Mouse (Mus musculus) brain, embryonic 14.5 days (tissue): ENCODE results near the gene Cntn5.

Source experiments
- CTCF ChIP-seq: fragments of 200-500 bp; IDR thresholded peaks from 2 replicates; pipeline ENCODE4 v1.5.1; 2012; ENCODE audit warnings: inconsistent platforms, mild to moderate bottlenecking, moderate library complexity, borderline replicate concordance; ENCODE audit not compliant: insufficient read depth, insufficient read length; ENCODE audit errors: extremely low read depth
- POLR2A ChIP-seq: fragments of 200-500 bp; IDR thresholded peaks from 2 replicates; pipeline ENCODE4 v1.6.1; 2012; ENCODE audit warnings: mild to moderate bottlenecking, inconsistent platforms, borderline replicate concordance; ENCODE audit not compliant: poor library complexity, insufficient read depth, insufficient read length, severe bottlenecking; ENCODE audit errors: extremely low read depth

DNA sequence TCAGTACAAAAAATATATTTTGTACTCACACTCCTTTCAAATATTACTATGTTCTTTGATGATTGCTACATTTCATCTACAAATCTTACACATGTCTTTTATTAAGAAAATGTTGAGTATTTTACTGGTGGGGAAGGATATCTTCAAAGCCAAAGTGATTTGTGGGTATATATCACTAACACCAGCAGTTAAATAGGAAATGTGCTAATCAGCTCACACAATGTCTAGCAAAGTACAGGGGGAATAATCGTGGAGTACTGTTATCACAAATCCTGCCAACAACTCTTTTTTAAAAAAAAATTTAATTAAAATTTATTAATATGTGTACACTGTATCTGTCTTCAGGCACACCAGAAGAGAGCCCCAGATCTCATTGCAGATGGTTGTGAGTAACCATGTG lies 520.1 kb downstream of the Cntn5 start:
- TF ChIP-seq POLR2A = no peak
- no peak for TF ChIP-seq CTCF
